Mouse (Mus musculus): ENCODE data around the gene Slc38a4. TPM values are rescaled to one million over a fixed set of nuclear protein-coding genes. Genes with fewer than 3 reads are reported as not detected.

The Slc38a4 gene
- polyA plus RNA-seq, 1 experiment from 2014 or later, result 159 TPM

DNA sequence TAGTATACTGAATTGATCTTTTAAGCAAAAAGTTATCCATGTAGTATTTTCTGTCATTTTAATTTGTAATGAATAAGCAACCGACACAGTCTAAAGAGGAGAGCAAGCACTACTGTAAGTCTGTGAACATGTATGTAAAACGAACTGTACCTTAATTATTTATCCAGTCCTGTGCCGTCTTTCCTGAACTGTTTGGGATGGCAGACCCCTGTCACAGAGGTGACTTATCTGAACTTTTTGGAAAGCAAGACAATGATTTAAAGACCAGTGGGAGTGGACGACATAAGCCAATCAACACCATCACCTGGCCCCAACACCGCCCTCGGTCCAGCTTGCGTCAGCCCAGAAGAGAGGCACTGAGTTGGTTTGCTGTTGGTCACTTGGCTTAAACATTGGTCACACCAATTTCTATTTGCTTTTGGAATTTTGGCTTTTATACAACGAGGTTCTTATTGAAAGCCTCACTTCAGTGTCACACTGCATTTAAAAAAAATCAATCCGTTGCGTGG lies 24.7 kb downstream of the Slc38a4 start:
- Histone ChIP-seq H3K27me3 (replicated peaks) (no peaks in the 10 kb centered on the region), H3K27ac (ENCODE audit: poor library complexity, severe bottlenecking) (no peak overlapping the region), H3K4me2 (no peak overlapping the region), H3K36me3 (no peaks in the 10 kb centered on the region), H3K9me3 (replicated peaks) (no peaks in the 10 kb centered on the region), H3K4me3 (no peak overlapping the region), H3K9ac (no peak overlapping the region), H3K4me1 (replicated peaks) (peaks cover 31% of the 10 kb centered on the region)
- ATAC-seq (ENCODE audit: insufficient number of reproducible peaks, low FRiP score), result no peak
- 87% methylated on average over 10 of the region's 10 CpGs for WGBS

DNA sequence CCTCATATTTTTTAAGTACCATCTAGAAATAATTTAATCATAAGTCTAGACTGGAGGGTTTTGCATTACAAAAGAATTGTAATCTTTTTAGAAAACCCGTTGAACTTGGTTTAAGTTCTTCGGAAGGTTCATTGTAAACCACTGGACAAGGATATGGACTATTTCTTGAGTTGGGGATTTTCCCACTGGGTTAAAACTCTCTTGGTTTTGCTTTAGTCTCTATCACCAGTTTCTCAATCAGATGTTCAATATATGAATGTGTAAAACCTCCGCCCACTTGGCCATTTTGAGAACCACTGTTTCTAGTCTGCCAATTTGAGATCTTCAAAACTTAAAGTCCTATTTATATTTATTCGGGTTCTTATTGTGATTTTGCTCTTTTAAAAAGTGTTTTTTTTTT lies 25.6 kb downstream of the Slc38a4 start:
- H3K4me2 ChIP-seq, result no peak overlapping the region
- ATAC-seq (ENCODE audit: insufficient number of reproducible peaks, low FRiP score), result no peak
- no peak overlapping the region for H3K9ac ChIP-seq
- H3K27me3 ChIP-seq (replicated peaks), result no peaks in the 10 kb centered on the region
- H3K27ac ChIP-seq (ENCODE audit: poor library complexity, severe bottlenecking), result no peak overlapping the region
- H3K36me3 ChIP-seq, result no peaks in the 10 kb centered on the region
- peaks cover 34% of the 10 kb centered on the region for H3K4me1 ChIP-seq (replicated peaks)
- no peaks in the 10 kb centered on the region for H3K9me3 ChIP-seq (replicated peaks)
- no peak overlapping the region for H3K4me3 ChIP-seq
- WGBS, result 91% methylated on average over 4 of the region's 4 CpGs

DNA sequence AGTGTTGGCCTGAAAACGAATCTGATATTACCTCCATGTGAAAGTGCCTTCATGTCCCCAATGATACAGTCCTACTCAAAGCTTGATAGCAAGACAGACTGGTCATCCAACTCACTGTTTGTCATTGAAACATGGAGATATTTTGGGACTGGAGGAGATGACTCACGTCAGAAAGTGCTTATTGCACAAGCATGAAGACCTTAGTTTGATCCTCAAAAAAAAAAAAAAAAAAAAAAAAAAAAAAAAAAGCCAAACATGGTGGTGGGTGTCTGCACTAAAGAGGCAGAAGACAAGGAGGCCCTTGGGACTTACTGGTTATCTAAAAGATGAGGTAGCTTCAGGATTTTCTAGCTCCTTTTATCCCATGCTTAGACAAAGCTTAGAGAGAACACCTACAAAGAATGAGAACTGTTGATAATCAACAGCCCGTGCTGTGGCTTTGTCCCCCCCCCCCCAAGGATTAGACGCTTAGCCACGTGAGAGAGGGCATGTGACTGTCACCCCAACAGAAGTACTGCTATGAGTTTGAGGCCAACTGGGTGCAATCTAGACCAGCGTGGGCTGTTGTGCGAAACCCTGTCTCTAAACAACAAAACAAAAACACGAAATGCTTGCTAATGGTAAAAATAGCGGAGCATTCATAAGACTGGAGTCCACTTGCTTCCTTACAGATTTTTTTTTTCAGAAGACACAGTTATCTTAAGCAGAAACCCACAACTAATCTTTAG lies 26.5 kb downstream of the Slc38a4 start:
- WGBS, result 73% methylated on average over 9 of the region's 9 CpGs
- Histone ChIP-seq H3K4me3 (no peak overlapping the region), H3K9ac (no peak overlapping the region), H3K27ac (ENCODE audit: poor library complexity, severe bottlenecking) (no peak overlapping the region), H3K4me1 (replicated peaks) (peaks cover 34% of the 10 kb centered on the region), H3K36me3 (no peaks in the 10 kb centered on the region), H3K4me2 (no peak overlapping the region), H3K27me3 (replicated peaks) (no peaks in the 10 kb centered on the region), H3K9me3 (replicated peaks) (no peaks in the 10 kb centered on the region)
- no peak for ATAC-seq (ENCODE audit: insufficient number of reproducible peaks, low FRiP score)

DNA sequence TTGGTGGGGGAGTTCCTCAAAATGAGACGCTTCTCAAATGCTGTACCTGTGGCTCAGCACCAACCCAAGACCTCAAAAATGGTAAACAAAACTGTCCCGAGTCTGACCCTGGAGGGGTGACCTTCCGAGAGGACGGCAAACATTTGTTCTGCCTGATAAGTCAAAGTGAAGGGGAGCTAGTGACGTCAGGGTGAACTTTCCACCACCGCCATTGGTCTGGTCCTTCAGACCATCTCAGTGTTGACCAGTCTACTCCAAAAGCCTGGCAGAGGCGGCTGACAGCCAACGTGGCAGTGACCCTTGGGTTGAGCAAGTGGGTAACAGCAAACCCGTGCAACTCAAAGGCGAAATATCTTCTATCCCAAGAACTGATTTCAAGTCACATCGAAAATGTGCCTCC lies 27.1 kb downstream of the Slc38a4 start:
- WGBS, result 68% methylated on average over 11 of the region's 11 CpGs
- 0 out of 2 replicates have a peak, but pooled peaks have one; percentile 59 for ATAC-seq (ENCODE audit: insufficient number of reproducible peaks, low FRiP score)

DNA sequence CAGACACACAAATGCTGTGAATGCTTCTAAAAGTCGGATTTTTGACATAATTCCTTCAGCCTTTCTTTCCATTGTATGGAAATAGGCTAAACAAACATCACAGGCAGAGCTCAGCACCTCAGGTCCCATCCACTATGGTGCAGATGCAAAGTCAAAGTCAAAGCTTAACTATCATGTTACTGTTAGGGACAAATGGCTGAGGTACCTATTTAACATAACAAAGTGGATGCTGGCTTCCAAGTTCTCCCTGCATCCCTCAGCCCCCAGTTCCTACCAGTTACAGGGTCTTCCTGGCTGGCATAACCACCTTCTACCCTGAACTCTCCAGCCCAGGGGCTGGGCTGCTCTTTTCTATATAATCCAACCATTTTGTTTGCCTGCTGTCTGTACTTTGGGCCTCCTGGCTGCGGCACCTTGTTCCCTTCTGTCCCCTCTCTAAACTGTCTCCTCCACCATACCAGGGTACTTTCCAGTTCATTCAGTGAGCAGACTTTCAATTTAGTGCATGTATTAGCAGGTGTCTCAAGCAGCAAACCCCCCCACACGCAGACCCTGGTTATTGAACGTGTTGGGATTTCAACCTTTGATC lies 27.6 kb downstream of the Slc38a4 start:
- WGBS, result 45% methylated on average over 4 of the region's 4 CpGs
- Histone ChIP-seq H3K4me1 (replicated peaks) (peaks cover 27% of the 10 kb centered on the region), H3K9ac (no peak overlapping the region), H3K36me3 (no peaks in the 10 kb centered on the region), H3K4me3 (no peak overlapping the region), H3K4me2 (no peak overlapping the region), H3K9me3 (replicated peaks) (no peaks in the 10 kb centered on the region), H3K27me3 (replicated peaks) (no peaks in the 10 kb centered on the region), H3K27ac (ENCODE audit: poor library complexity, severe bottlenecking) (no peak overlapping the region)
- ATAC-seq (ENCODE audit: insufficient number of reproducible peaks, low FRiP score), result no peak

More for the DNA sequence above, 27.1 kb downstream of the Slc38a4 start:
- Histone ChIP-seq H3K27ac (ENCODE audit: poor library complexity, severe bottlenecking) (no peak overlapping the region), H3K36me3 (no peaks in the 10 kb centered on the region), H3K9me3 (replicated peaks) (no peaks in the 10 kb centered on the region), H3K27me3 (replicated peaks) (no peaks in the 10 kb centered on the region), H3K9ac (no peak overlapping the region), H3K4me2 (no peak overlapping the region), H3K4me3 (no peak overlapping the region), H3K4me1 (replicated peaks) (peaks cover 32% of the 10 kb centered on the region)

DNA sequence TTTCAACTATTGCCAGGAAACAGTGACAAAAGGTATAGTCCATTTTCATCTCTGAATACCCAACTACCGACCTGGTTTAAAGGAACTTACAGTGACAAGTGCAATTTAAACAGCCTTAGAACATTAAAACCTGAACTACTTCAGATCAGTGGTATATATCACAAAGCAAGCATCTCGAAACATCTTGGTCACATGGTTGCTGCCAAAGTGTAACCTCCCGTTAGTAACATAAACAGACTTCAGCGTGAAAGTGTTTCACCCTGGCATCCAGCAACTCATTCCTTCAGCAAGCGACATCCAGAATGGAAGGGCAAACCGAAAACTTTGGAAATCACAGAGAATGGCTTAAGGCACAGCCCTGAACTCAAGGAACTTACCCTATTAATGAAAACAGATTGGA lies 29.1 kb downstream of the Slc38a4 start:
- Histone ChIP-seq H3K4me3 (no peak overlapping the region), H3K27ac (ENCODE audit: poor library complexity, severe bottlenecking) (no peak overlapping the region), H3K9me3 (replicated peaks) (no peaks in the 10 kb centered on the region), H3K9ac (no peak overlapping the region), H3K27me3 (replicated peaks) (no peaks in the 10 kb centered on the region), H3K36me3 (no peaks in the 10 kb centered on the region), H3K4me2 (no peak overlapping the region), H3K4me1 (replicated peaks) (peaks cover 27% of the 10 kb centered on the region)
- 80% methylated on average over 6 of the region's 6 CpGs for WGBS
- no peak for ATAC-seq (ENCODE audit: insufficient number of reproducible peaks, low FRiP score)

DNA sequence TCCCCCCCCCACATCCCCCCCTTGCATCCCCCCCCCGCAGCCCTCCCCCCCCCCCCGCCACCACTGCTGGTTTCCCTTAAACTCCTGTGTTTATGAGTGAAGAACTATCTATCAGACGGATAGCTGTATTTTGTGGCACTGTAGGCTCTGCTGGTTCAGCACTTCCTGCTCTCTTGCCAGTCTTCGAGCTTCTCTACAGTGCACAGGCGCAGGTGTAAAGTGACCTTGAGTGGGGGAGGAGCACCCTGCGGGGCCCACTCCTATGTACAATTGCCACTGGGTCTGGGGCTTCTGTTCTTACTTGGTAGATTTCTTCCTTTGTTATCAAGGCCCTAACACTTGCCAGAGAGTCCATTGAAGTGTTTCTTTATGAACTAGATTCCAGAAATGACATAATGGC lies 33.0 kb downstream of the Slc38a4 start:
- Histone ChIP-seq H3K9me3 (replicated peaks) (no peaks in the 10 kb centered on the region), H3K36me3 (no peaks in the 10 kb centered on the region), H3K4me2 (no peak overlapping the region), H3K27ac (ENCODE audit: poor library complexity, severe bottlenecking) (no peak overlapping the region), H3K9ac (no peak overlapping the region), H3K4me1 (replicated peaks) (peaks cover 13% of the 10 kb centered on the region), H3K4me3 (no peak overlapping the region), H3K27me3 (replicated peaks) (no peaks in the 10 kb centered on the region)
- no peak for ATAC-seq (ENCODE audit: insufficient number of reproducible peaks, low FRiP score)
- 71% methylated on average over 5 of the region's 6 CpGs for WGBS

DNA sequence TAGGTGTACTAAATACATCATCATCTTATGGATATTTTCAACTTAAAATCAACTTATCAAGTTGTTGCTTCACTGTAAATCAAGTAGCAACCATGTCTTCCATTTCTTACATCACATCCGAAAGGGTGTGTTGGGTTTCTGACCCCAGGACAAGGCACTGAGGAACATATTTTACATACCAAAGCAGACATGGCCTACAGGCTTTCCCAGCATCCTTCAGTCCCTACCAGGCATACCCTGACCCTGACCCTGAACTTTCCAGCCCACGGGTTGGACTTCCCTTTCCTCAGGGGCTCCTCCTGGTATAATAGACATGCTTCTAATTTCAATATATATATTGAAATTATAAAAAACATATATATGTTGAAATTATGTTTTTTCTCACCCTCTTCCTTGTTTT lies 33.5 kb downstream of the Slc38a4 start:
- WGBS, result 80% methylated on average over 2 of the region's 2 CpGs
- Histone ChIP-seq H3K36me3 (0 out of 2 replicates have a peak, but pooled peaks cover under 1% of the 10 kb centered on the region), H3K9me3 (replicated peaks) (no peaks in the 10 kb centered on the region), H3K4me2 (no peak overlapping the region), H3K9ac (no peak overlapping the region), H3K4me3 (no peak overlapping the region), H3K4me1 (replicated peaks) (peaks cover 9% of the 10 kb centered on the region), H3K27ac (ENCODE audit: poor library complexity, severe bottlenecking) (no peak overlapping the region), H3K27me3 (replicated peaks) (no peaks in the 10 kb centered on the region)
- ATAC-seq (ENCODE audit: insufficient number of reproducible peaks, low FRiP score), result no peak

DNA sequence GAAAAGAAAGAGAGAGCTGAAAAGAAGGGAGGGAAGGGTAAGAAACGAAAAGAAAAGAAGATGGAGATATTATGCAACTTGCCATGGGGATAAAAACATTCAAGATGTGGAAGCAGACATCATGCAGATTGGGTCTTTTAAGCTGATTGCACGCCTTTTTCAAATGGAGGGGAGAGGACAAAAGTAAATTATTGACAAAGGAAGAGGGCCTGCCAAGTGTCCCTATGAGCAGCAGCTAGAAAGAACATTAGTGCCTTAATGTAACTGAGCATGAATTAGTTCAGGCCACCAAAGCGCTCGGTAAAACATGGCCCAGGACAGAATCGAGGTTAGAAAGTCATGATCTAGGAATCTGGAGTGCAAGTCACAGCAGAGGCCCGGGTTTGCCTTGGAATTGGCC lies 35.5 kb downstream of the Slc38a4 start:
- Histone ChIP-seq H3K9ac (no peak overlapping the region), H3K36me3 (peaks cover 15% of the 10 kb centered on the region), H3K27ac (ENCODE audit: poor library complexity, severe bottlenecking) (no peak overlapping the region), H3K27me3 (replicated peaks) (no peaks in the 10 kb centered on the region), H3K4me3 (no peak overlapping the region), H3K4me2 (no peak overlapping the region), H3K9me3 (replicated peaks) (no peaks in the 10 kb centered on the region), H3K4me1 (replicated peaks) (peaks cover 11% of the 10 kb centered on the region)
- 81% methylated on average over 6 of the region's 6 CpGs for WGBS
- ATAC-seq (ENCODE audit: insufficient number of reproducible peaks, low FRiP score), result no peak

DNA sequence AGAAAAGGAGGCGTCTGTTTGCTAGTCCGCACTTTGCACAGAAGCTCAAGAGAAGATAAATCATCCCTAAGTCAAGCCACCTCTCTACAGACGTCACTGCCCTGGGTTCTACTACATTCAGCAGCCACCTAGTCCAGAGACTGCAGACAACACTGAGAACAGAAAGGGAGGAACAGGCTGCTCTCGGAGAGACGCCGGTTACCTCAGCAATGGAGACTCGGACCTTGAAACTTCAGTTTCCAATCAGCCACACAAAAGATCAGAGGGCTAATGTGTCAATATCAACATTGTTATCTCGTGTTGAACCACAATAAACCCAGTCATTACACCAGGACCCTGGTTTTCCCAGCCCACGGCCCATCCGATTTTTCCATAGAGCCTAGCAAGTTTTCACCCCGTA lies 36.4 kb downstream of the Slc38a4 start:
- no peak overlapping the region for H3K27ac ChIP-seq (ENCODE audit: poor library complexity, severe bottlenecking)
- 82% methylated on average over 11 of the region's 11 CpGs for WGBS
- no peak for ATAC-seq (ENCODE audit: insufficient number of reproducible peaks, low FRiP score)
- no peak overlapping the region for H3K9ac ChIP-seq
- H3K27me3 ChIP-seq (replicated peaks), result no peaks in the 10 kb centered on the region
- H3K4me2 ChIP-seq, result no peak overlapping the region
- peaks cover 20% of the 10 kb centered on the region for H3K36me3 ChIP-seq
- H3K9me3 ChIP-seq (replicated peaks), result no peaks in the 10 kb centered on the region
- H3K4me1 ChIP-seq (replicated peaks), result peaks cover 11% of the 10 kb centered on the region
- H3K4me3 ChIP-seq, result no peak overlapping the region

DNA sequence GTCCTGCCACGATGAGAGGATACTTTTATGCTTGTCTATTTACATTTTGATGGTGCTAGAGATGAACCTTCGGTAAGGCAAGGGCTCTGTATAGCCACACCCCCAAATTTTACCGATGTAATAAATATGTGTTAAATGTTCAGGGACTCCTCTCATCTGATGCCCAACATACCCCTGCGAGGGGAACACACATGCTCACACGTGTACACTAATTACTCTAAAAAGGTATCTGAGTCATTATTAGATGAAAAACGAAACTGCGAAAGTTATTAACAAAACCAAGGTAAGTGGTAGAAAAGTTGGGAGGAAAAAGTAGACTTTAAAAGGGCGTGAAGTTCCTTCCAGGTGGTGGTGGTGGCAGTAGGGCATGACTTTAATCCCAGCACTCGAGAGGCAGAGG lies 38.6 kb downstream of the Slc38a4 start:
- Histone ChIP-seq H3K9me3 (replicated peaks) (no peaks in the 10 kb centered on the region), H3K4me3 (no peak overlapping the region), H3K27me3 (replicated peaks) (no peaks in the 10 kb centered on the region), H3K27ac (ENCODE audit: poor library complexity, severe bottlenecking) (no peak overlapping the region), H3K36me3 (peaks cover 40% of the 10 kb centered on the region), H3K9ac (no peak overlapping the region), H3K4me1 (replicated peaks) (peaks cover 6% of the 10 kb centered on the region; the same call in 1 of the 2 replicates), H3K4me2 (no peak overlapping the region)
- 91% methylated on average over 9 of the region's 9 CpGs for WGBS
- no peak for ATAC-seq (ENCODE audit: insufficient number of reproducible peaks, low FRiP score)

All from heart, embryonic 12.5 days (tissue).